8 mouse cellular contexts compared by ENCODE assay signal in genomic region chr11:96916044-96916884, GRCm38 (mm10). TPM values are rescaled to one million over a fixed set of nuclear protein-coding genes. Genes with fewer than 3 reads are reported as not detected.
DNase-seq lines count a peak whose midpoint lies in the region; ATAC-seq and TF ChIP-seq lines count a peak whose summit lies in the region.

Gene Cdk5rap3, minus strand, starts transcription at chr11:96916496.

- peak within 1 kb of the TSS; percentile 92 for H3K27ac ChIP-seq in forebrain, embryonic 10.5 days
- peak within 1 kb of the TSS; percentile 48; the same call in 1 of the 2 replicates for H3K27ac ChIP-seq in heart, embryonic 15.5 days
- H3K27ac ChIP-seq in liver, embryonic 14.5 days: peak within 1 kb of the TSS; percentile 92
- 0 out of 2 replicates have a peak within 1 kb of the TSS, but pooled peaks have one; percentile 50 for H3K27ac ChIP-seq in neural tube, embryonic 11.5 days (ENCODE audit: low read depth, low read length)
- peak within 1 kb of the TSS; percentile 86 for H3K27ac ChIP-seq in stomach, postnatal 0 days (replicated peaks)

- under 1% methylated on average over 55 of the region's 55 CpGs for WGBS in forebrain, embryonic 10.5 days
- 0% methylated on average over 55 of the region's 55 CpGs for WGBS in heart, embryonic 15.5 days
- WGBS in liver, embryonic 14.5 days (ENCODE audit: insufficient replicate concordance): under 1% methylated on average over 55 of the region's 55 CpGs
- WGBS in neural tube, embryonic 11.5 days: under 1% methylated on average over 55 of the region's 55 CpGs
- WGBS in stomach, postnatal 0 days: under 1% methylated on average over 55 of the region's 55 CpGs

- peak; percentile 96 for TF ChIP-seq CTCF in liver, embryonic 14.5 days (IDR thresholded peaks at IDR 0.05; ENCODE audit: low read depth)
- TF ChIP-seq CTCF in stomach, postnatal 0 days (IDR thresholded peaks at IDR 0.05; ENCODE audit: low read depth): peak; percentile 96

- peak; percentile 97 for ATAC-seq in heart, embryonic 15.5 days (replicated peaks; ENCODE audit: insufficient number of reproducible peaks, insufficient read depth, low FRiP score, low read depth)
- peak; percentile 84 for ATAC-seq in liver, embryonic 14.5 days (ENCODE audit: insufficient read depth)
- peak; percentile 97 for ATAC-seq in neural tube, embryonic 11.5 days (ENCODE audit: insufficient read depth, low FRiP score, low TSS enrichment)
- peak; percentile 95 for ATAC-seq in stomach, postnatal 0 days (ENCODE audit: low FRiP score, low TSS enrichment)

- TF ChIP-seq EP300 in liver, embryonic 14.5 days (IDR thresholded peaks at IDR 0.05; ENCODE audit: low read depth): peak; percentile 79
- no peak for TF ChIP-seq EP300 in stomach, postnatal 0 days (optimal IDR thresholded peaks at IDR 0.05)

- H3K4me2 ChIP-seq in heart, embryonic 15.5 days: peak within 1 kb of the TSS; percentile 94
- H3K4me2 ChIP-seq in liver, embryonic 14.5 days (ENCODE audit: low read depth): peak within 1 kb of the TSS; percentile 93
- peak within 1 kb of the TSS; percentile 97 for H3K4me2 ChIP-seq in neural tube, embryonic 11.5 days (ENCODE audit: low read depth)
- peak within 1 kb of the TSS; percentile 88 for H3K4me2 ChIP-seq in stomach, postnatal 0 days (replicated peaks; ENCODE audit: low read depth)

- peaks cover 11% of the 10 kb centered on the region for H3K27me3 ChIP-seq in forebrain, embryonic 10.5 days (ENCODE audit: poor library complexity, severe bottlenecking)
- H3K27me3 ChIP-seq in heart, embryonic 15.5 days: no peaks in the 10 kb centered on the region
- H3K27me3 ChIP-seq in liver, embryonic 14.5 days (ENCODE audit: control insufficient read depth, insufficient read depth, low read length): no peaks in the 10 kb centered on the region
- no peaks in the 10 kb centered on the region for H3K27me3 ChIP-seq in neural tube, embryonic 11.5 days (ENCODE audit: control insufficient read depth, insufficient read depth, low read length)
- H3K27me3 ChIP-seq in stomach, postnatal 0 days (ENCODE audit: control insufficient read depth, insufficient read depth, low read length): no peaks in the 10 kb centered on the region

- DNase-seq in CD8-positive naive resting alpha-beta T cell, adult 2 months (ENCODE audit: low read depth in 2 of 2, low spot score in 2 of 2): peak; percentile 98 to 100
- peak; percentile 99 for DNase-seq in c-Kit-positive CD71-negative TER-119-negative erythroid progenitor cells, embryonic 14.5 days (ENCODE audit: low read depth)
- DNase-seq in forebrain, embryonic 10.5 days (ENCODE audit: extremely low spot score, low spot score): peak; percentile 100
- DNase-seq in kidney, postnatal 25 days: peak; percentile 99 to 100
- DNase-seq in liver, embryonic 14.5 days (ENCODE audit: low read depth in 3 of 3, low spot score in 3 of 3): peak; percentile 98
- DNase-seq in neural tube, embryonic 11.5 days (ENCODE audit: low spot score): peak; percentile 100
- peak; percentile 99 for DNase-seq in stomach, postnatal 0 days (ENCODE audit: low spot score)

- peaks cover 25% of the 10 kb centered on the region for H3K36me3 ChIP-seq in forebrain, embryonic 10.5 days (replicated peaks)
- no peaks in the 10 kb centered on the region; the same call in 1 of the 2 replicates for H3K36me3 ChIP-seq in heart, embryonic 15.5 days
- no peaks in the 10 kb centered on the region for H3K36me3 ChIP-seq in liver, embryonic 14.5 days (replicated peaks; ENCODE audit: control insufficient read depth, insufficient read depth, low read depth)
- no peaks in the 10 kb centered on the region; the same call in 1 of the 2 replicates for H3K36me3 ChIP-seq in neural tube, embryonic 11.5 days (ENCODE audit: control insufficient read depth, insufficient read depth, low read length)
- 0 out of 2 replicates have a peak, but pooled peaks cover 3% of the 10 kb centered on the region for H3K36me3 ChIP-seq in stomach, postnatal 0 days (ENCODE audit: control insufficient read depth, insufficient read depth, low read length)

- peak within 1 kb of the TSS; percentile 85 for H3K4me3 ChIP-seq in forebrain, embryonic 10.5 days
- peak within 1 kb of the TSS; percentile 63 for H3K4me3 ChIP-seq in heart, embryonic 15.5 days
- H3K4me3 ChIP-seq in liver, embryonic 14.5 days (ENCODE audit: insufficient read depth in 1 of 2, low read depth in 2 of 2, low read length in 2 of 2): peak within 1 kb of the TSS; percentile 61 to 82
- peak within 1 kb of the TSS; percentile 78 for H3K4me3 ChIP-seq in neural tube, embryonic 11.5 days (ENCODE audit: low read depth, low read length)
- H3K4me3 ChIP-seq in stomach, postnatal 0 days (ENCODE audit: low read depth, low read length): peak within 1 kb of the TSS; percentile 69

- peaks cover 20% of the 10 kb centered on the region for H3K4me1 ChIP-seq in forebrain, embryonic 10.5 days
- H3K4me1 ChIP-seq in heart, embryonic 15.5 days (replicated peaks): peaks cover 13% of the 10 kb centered on the region
- H3K4me1 ChIP-seq in liver, embryonic 14.5 days (replicated peaks; ENCODE audit: control insufficient read depth in 2 of 2, insufficient read depth in 2 of 2, low read length in 1 of 2): peaks cover 37 to 42% of the 10 kb centered on the region in 2 experiments
- H3K4me1 ChIP-seq in neural tube, embryonic 11.5 days (ENCODE audit: control insufficient read depth, insufficient read depth, low read length): peaks cover 7% of the 10 kb centered on the region; the same call in 1 of the 2 replicates
- no peaks in the 10 kb centered on the region for H3K4me1 ChIP-seq in stomach, postnatal 0 days (replicated peaks; ENCODE audit: control insufficient read depth, insufficient read depth)

- no peaks in the 10 kb centered on the region for H3K9me3 ChIP-seq in forebrain, embryonic 10.5 days
- H3K9me3 ChIP-seq in heart, embryonic 15.5 days (replicated peaks): no peaks in the 10 kb centered on the region
- no peaks in the 10 kb centered on the region for H3K9me3 ChIP-seq in liver, embryonic 14.5 days (ENCODE audit: control insufficient read depth, low read length)
- H3K9me3 ChIP-seq in neural tube, embryonic 11.5 days (ENCODE audit: control insufficient read depth, low read length): no peaks in the 10 kb centered on the region
- H3K9me3 ChIP-seq in stomach, postnatal 0 days (ENCODE audit: control insufficient read depth, low read length): no peaks in the 10 kb centered on the region

- H3K9ac ChIP-seq in heart, embryonic 15.5 days: peak within 1 kb of the TSS; percentile 75
- H3K9ac ChIP-seq in liver, embryonic 14.5 days (replicated peaks): peak within 1 kb of the TSS; percentile 73
- peak within 1 kb of the TSS; percentile 78 for H3K9ac ChIP-seq in neural tube, embryonic 11.5 days (ENCODE audit: low read length)
- H3K9ac ChIP-seq in stomach, postnatal 0 days (ENCODE audit: low read length): peak within 1 kb of the TSS; percentile 77

RNA-seq across cellular contexts. Expression of gene Cdk5rap3, which starts in this region (rescaled TPM):
- 107 and 111 TPM in 2 replicates for polyA plus RNA-seq in forebrain, embryonic 10.5 days (2016; fragmentation: Nextera tagmentation; extraction: Ambion mirVana)
- 45.2 and 58.7 TPM in 2 replicates for polyA plus RNA-seq in heart, embryonic 15.5 days (2015; fragmentation: Nextera tagmentation; extraction: Ambion mirVana)
- polyA plus RNA-seq in liver, embryonic 14.5 days (2012; rRNA removed): 14.2 and 20.1 TPM in 2 replicates
- 34.1 and 36.4 TPM in 2 replicates for polyA plus RNA-seq in liver, embryonic 14.5 days (2014; fragmentation: Nextera tagmentation; extraction: Ambion mirVana)
- 92.7 and 93.1 TPM in 2 replicates for polyA plus RNA-seq in neural tube, embryonic 11.5 days (2014; fragmentation: Nextera tagmentation; extraction: Ambion mirVana)
- 61.7 and 64.9 TPM in 2 replicates for polyA plus RNA-seq in stomach, postnatal 0 days (2015; fragmentation: Nextera tagmentation; extraction: Ambion mirVana)

Comparison
In these comparisons a context has a peak if more than half of its experiments do, and no peak if none do; other contexts are left out.
1. Peak in every context shown above with its lines: DNase-seq, ATAC-seq, H3K4me3 ChIP-seq and H3K27ac ChIP-seq.